Mouse (Mus musculus): Measurements from ENCODE around the gene Stpg1.

Gene Stpg1

DNA sequence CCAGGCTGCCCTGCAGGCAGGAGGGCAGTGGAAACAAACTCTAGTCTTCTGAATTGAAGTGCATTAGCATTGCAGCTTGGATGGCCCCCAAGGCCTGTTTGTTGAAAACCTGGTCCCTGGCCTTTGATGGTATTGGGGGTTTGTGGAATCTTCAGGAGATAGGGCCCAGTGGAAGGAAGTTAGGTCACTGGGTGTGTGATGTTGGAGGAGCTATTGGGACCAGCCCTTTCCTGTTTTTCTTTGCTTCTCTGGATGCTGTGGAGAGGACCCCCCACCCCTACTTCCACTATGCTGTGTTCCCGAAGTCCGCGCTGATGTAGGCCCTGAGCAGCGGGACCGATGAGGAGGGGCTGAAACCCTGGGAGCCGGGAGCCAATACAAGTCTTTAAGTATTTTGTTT, 3.5 kb downstream of the Stpg1 start:
- H3K27me3 ChIP-seq (ENCODE audit: control insufficient read depth, insufficient read depth, low read length, poor library complexity, severe bottlenecking): no peaks in the 10 kb centered on the region; the same call in 1 of the 2 replicates

DNA sequence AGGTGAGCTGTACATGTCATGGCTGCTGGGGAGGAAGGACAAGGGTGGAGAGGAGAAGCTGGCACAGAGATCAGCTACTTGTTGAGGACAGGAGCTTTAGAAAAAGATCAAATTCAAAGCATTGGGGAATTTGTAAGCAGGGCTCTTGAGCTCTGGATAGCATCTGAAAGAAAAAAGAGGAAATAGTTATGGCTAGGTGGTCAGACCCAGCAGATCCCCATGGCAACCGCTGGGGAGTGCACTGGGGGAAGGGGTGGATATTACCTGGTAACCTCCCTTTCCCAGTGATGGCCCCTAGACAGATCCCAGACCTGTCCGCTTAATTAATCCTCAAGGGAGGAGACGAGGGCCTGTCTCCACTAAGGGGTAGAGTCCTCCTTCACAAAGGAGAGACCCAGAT, 5.2 kb downstream of the Stpg1 start:
- Histone ChIP-seq H3K36me3 (ENCODE audit: control insufficient read depth, insufficient read depth, low read length, poor library complexity, severe bottlenecking) (no peaks in the 10 kb centered on the region), H3K27me3 (ENCODE audit: control insufficient read depth, insufficient read depth, low read length, poor library complexity, severe bottlenecking) (no peaks in the 10 kb centered on the region; the same call in 1 of the 2 replicates)
- DNase-seq (ENCODE audit: low read depth, low spot score): peak; percentile 18

More for the DNA sequence above, 3.5 kb downstream of the Stpg1 start:
- no peak for DNase-seq (ENCODE audit: low read depth, low spot score)
- H3K36me3 ChIP-seq (ENCODE audit: control insufficient read depth, insufficient read depth, low read length, poor library complexity, severe bottlenecking): no peaks in the 10 kb centered on the region

DNA sequence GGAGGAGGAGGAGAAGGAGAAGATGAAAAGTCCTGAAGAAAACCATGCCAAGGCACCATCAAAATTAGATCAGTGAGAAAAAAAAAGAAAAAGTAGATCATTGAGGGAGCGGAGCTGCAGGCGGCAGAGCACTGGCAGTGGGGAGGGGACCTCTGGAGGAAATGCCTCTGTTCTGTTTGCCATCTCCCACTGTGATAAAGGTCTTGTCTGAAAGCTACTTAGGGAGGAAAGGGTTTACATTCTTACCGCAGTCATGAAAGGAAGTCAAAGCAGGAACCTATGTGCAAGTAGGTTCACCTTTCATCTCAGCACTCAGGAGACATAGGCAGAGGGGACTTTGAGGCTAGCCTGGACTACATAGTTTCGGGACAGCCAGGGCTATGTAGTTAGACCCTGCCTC, 7.0 kb downstream of the Stpg1 start:
- DNase-seq (ENCODE audit: low read depth, low spot score): no peak
- H3K27me3 ChIP-seq (ENCODE audit: control insufficient read depth, insufficient read depth, low read length, poor library complexity, severe bottlenecking): no peaks in the 10 kb centered on the region
- H3K36me3 ChIP-seq (ENCODE audit: control insufficient read depth, insufficient read depth, low read length, poor library complexity, severe bottlenecking): no peaks in the 10 kb centered on the region

- Histone ChIP-seq H3K27me3 (ENCODE audit: control insufficient read depth, insufficient read depth, low read length, poor library complexity, severe bottlenecking) (no peaks in the 10 kb centered on the region), H3K36me3 (ENCODE audit: control insufficient read depth, insufficient read depth, low read length, poor library complexity, severe bottlenecking) (no peaks in the 10 kb centered on the region)
- peak; percentile 18 for DNase-seq (ENCODE audit: low read depth, low spot score)
Observed at GRCm38 (mm10) chr4:135505794-135506193, 11.2 kb downstream of the Stpg1 start.

DNA sequence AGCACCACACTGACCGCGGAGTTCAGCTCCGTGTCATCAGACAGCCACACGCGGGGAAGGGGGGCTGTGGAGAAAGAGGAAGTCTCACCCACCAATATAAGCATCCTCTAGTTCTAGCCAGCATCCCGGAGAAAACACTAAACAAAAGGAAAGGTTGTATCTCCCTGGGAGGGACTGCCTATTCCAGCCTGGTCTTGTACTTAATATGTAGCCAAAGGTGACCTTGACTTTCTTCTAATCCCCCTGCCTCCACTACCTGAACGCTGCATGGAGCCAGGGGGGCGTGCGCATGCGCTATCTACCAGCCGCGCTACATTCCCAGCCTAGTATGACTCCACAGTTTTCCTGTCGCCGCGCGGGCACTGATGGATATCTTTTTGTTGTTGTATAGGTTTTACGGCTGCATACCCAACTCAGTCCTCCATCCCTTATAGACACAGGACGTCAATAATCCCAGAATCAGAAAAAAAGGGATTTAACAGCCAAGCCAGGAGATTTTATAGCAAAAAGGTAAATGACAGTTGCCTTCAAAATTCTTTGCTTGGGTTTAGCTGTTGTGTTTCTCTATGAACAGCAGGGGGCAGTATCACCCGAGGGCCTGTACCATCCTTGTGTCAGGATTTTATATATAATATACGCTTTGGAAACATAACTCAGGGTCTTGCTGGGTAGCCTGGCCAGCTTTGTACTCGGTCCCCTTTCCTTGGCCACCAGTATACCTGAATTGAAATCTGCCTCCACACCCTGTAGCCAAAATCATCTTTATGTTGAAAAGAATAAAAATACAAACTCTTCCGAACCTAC, 13.2 kb downstream of the Stpg1 start:
- no peaks in the 10 kb centered on the region for H3K36me3 ChIP-seq (ENCODE audit: control insufficient read depth, insufficient read depth, low read length, poor library complexity, severe bottlenecking)
- peak; percentile 65 for DNase-seq (ENCODE audit: low read depth, low spot score)

GRCm38 (mm10) chr4:135508419-135509039, 13.9 kb downstream of the Stpg1 start:
- DNase-seq (ENCODE audit: low read depth, low spot score): peak; percentile 76
- no peaks in the 10 kb centered on the region for H3K27me3 ChIP-seq (ENCODE audit: control insufficient read depth, insufficient read depth, low read length, poor library complexity, severe bottlenecking)

More for the DNA sequence above, 13.2 kb downstream of the Stpg1 start:
- H3K27me3 ChIP-seq (ENCODE audit: control insufficient read depth, insufficient read depth, low read length, poor library complexity, severe bottlenecking): no peaks in the 10 kb centered on the region

DNA sequence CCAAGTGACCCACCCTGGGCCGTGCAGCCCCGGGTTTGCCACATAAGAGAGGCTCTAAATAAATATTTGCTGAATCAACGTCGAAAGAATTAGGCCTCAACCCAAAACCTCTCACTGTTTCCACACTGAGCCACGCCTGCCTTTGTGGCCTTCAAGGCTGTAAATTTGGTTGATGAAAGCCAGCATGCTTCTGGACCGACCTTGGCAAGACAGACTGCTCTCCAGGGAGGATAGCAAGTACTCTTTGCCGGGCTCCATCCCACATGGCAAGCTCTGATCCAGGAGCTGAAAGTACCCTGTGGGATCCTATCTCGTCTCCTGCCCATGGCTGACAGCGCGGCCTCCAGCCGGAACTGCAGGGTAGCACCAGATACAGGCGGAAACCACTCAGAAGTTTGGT, 14.9 kb downstream of the Stpg1 start:
- no peak for DNase-seq (ENCODE audit: low read depth, low spot score)
- Histone ChIP-seq H3K36me3 (ENCODE audit: control insufficient read depth, insufficient read depth, low read length, poor library complexity, severe bottlenecking) (no peaks in the 10 kb centered on the region), H3K27me3 (ENCODE audit: control insufficient read depth, insufficient read depth, low read length, poor library complexity, severe bottlenecking) (no peaks in the 10 kb centered on the region)

More at GRCm38 (mm10) chr4:135508419-135509039, 13.9 kb downstream of the Stpg1 start:
- H3K36me3 ChIP-seq (ENCODE audit: control insufficient read depth, insufficient read depth, low read length, poor library complexity, severe bottlenecking): no peaks in the 10 kb centered on the region

DNA sequence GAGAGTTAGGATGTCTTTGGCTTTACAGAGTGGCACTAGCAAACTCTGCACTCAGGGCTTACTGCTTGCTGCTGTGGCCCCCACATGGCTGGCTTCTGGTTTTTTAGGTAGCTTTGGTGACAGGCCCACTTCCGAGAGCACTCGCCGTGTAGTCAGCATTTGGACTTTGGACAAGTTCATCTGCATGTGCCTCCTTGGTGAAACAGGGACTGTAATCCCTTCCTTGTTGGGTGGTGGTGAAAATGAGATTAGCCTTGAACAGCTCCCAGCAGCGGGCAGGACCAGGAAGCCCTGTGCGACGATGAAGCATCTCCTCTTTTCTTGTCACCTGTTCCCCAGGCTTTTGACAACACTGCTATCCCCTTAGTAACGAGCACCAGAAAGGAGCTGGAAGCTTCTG, 19.3 kb downstream of the Stpg1 start:
- no peak for DNase-seq (ENCODE audit: low read depth, low spot score)
- H3K27me3 ChIP-seq (ENCODE audit: control insufficient read depth, insufficient read depth, low read length, poor library complexity, severe bottlenecking): no peaks in the 10 kb centered on the region
- H3K36me3 ChIP-seq (ENCODE audit: control insufficient read depth, insufficient read depth, low read length, poor library complexity, severe bottlenecking): no peaks in the 10 kb centered on the region

GRCm38 (mm10) chr4:135514925-135515324, 20.3 kb downstream of the Stpg1 start:
- no peaks in the 10 kb centered on the region for H3K27me3 ChIP-seq (ENCODE audit: control insufficient read depth, insufficient read depth, low read length, poor library complexity, severe bottlenecking)
- no peaks in the 10 kb centered on the region for H3K36me3 ChIP-seq (ENCODE audit: control insufficient read depth, insufficient read depth, low read length, poor library complexity, severe bottlenecking)
- no peak for DNase-seq (ENCODE audit: low read depth, low spot score)

DNA sequence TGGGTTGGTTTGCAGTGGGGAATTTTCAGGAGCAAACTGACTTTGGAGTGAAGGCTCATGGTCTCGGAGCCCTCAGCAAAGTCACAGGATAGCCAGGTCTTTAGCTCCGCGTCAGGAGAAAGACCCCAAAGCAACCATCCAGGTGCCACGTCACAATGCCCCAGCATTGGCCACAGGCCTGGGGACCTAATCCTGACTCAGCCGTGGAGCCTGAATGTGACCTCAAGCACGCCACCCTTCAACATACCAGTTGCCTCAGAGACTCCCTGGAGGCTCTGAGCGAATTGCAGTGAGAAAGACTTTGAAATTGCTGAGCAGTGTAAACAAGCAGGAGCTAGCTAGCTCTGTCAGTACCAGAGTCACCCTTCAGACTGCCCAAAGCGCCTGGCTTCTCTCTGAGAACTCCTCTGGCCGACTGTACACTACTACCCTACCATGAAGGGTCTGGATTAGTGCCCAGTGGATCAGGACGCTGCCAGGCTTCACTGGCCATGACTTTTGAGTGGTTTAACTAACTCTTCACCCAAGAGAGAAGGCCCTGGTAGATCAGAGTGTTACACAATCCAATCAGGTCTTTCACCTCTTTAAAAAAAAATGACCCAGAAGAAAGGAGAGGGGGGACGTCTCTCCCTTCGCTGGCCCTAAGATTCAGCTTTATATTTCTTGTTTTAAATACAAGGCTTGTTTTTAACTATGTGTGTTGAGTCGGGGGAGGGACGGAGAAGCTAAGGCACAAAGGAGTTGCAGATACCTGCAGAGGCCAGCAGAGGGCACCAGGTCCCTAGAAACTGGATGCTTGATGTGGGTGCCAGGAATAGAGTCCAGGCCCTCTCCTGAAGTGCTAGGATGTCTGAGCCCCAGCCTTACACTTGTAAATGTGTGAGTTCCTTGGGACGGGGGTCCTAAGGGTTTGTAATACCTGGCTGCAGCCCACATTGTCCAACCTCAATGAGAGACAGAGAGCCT, 22.0 kb downstream of the Stpg1 start:
- peak; percentile 72 for DNase-seq (ENCODE audit: low read depth, low spot score)
- Histone ChIP-seq H3K36me3 (ENCODE audit: control insufficient read depth, insufficient read depth, low read length, poor library complexity, severe bottlenecking) (no peaks in the 10 kb centered on the region), H3K27me3 (ENCODE audit: control insufficient read depth, insufficient read depth, low read length, poor library complexity, severe bottlenecking) (no peaks in the 10 kb centered on the region)

DNA sequence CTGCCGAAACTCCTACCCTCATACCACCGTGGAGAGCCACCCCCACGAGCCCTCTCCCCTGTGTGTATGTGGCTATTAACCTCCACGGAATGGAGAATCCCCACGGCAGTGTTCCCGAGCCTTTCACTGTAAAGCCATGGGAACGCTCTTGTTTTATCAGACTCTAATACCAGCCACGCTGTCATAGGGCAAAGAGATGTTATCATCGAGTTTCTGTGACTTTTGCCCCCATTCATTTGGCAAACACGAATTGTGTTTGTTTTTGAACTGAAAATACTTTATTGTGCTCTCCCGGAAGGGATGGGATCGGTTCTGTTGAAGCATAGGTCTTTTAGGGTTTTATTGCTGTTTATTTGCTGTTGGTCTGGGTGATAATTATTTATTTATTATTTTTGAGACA, 23.5 kb downstream of the Stpg1 start:
- Histone ChIP-seq H3K27me3 (ENCODE audit: control insufficient read depth, insufficient read depth, low read length, poor library complexity, severe bottlenecking) (no peaks in the 10 kb centered on the region), H3K36me3 (ENCODE audit: control insufficient read depth, insufficient read depth, low read length, poor library complexity, severe bottlenecking) (no peaks in the 10 kb centered on the region)
- no peak for DNase-seq (ENCODE audit: low read depth, low spot score)

DNA sequence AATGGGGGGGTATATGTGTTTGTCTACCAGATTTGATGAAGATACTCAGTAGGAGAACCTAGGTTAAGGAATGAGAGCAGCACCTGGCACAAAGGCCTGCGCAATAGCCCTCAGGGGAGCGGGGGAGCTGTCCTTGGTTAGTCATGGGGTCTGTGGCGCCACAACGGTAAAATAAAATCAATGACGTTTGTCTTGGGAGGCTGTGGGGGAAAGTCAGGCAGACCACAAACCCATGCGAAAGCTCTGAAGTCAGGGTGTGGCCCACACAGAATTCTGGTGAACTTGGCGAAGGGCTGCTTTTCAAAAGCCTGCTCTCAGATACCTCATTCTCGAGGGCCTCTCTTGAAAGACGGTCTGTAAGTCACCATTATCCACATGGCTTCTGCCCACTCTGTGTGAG, 25.8 kb downstream of the Stpg1 start:
- no peaks in the 10 kb centered on the region for H3K36me3 ChIP-seq (ENCODE audit: control insufficient read depth, insufficient read depth, low read length, poor library complexity, severe bottlenecking)
- no peak for DNase-seq (ENCODE audit: low read depth, low spot score)
- no peaks in the 10 kb centered on the region for H3K27me3 ChIP-seq (ENCODE audit: control insufficient read depth, insufficient read depth, low read length, poor library complexity, severe bottlenecking)

- no peaks in the 10 kb centered on the region for H3K27me3 ChIP-seq (ENCODE audit: control insufficient read depth, insufficient read depth, low read length, poor library complexity, severe bottlenecking)
- no peak for DNase-seq (ENCODE audit: low read depth, low spot score)
- no peaks in the 10 kb centered on the region for H3K36me3 ChIP-seq (ENCODE audit: control insufficient read depth, insufficient read depth, low read length, poor library complexity, severe bottlenecking)
Observed at GRCm38 (mm10) chr4:135523939-135524338, 29.3 kb downstream of the Stpg1 start.

GRCm38 (mm10) chr4:135525057-135525456, 30.5 kb downstream of the Stpg1 start:
- DNase-seq (ENCODE audit: low read depth, low spot score): no peak
- Histone ChIP-seq H3K36me3 (ENCODE audit: control insufficient read depth, insufficient read depth, low read length, poor library complexity, severe bottlenecking) (no peaks in the 10 kb centered on the region), H3K27me3 (ENCODE audit: control insufficient read depth, insufficient read depth, low read length, poor library complexity, severe bottlenecking) (no peaks in the 10 kb centered on the region)
